Mouse (Mus musculus) embryonic facial prominence, embryonic 12.5 days (tissue): Measurements from ENCODE around the gene Rnf208. TPM values are rescaled to one million over a fixed set of nuclear protein-coding genes. Genes with fewer than 3 reads are reported as not detected.

ENCODE experiments used
- ATAC-seq: fragments of 200-750 bp; cut with Nextera tagmentation; 2 replicates; pipeline ENCODE4 v1.8.0; 2017; ENCODE audit not compliant: insufficient number of reproducible peaks, insufficient read depth, low FRiP score, low TSS enrichment
- H3K27ac ChIP-seq: fragments of 300-500 bp; sonication (generic); 2 replicates; pipeline ENCODE4 v1.5.1; 2016; ENCODE audit warnings: mild to moderate bottlenecking
- H3K27me3 ChIP-seq: fragments of 300-500 bp; sonication (generic); 2 replicates; pipeline ENCODE4 v1.6.1; 2016; ENCODE audit warnings: mild to moderate bottlenecking, moderate library complexity
- H3K36me3 ChIP-seq: fragments of 300-500 bp; sonication (generic); 2 replicates; pipeline ENCODE4 v1.6.1; 2016; ENCODE audit warnings: mild to moderate bottlenecking
- H3K4me1 ChIP-seq: fragments of 300-500 bp; sonication (generic); 2 replicates; pipeline ENCODE4 v1.6.1; 2016
- H3K4me2 ChIP-seq: fragments of 300-500 bp; sonication (generic); replicated peaks from 2 replicates; pipeline ENCODE4 v1.6.1; 2016; ENCODE audit warnings: mild to moderate bottlenecking, moderate library complexity
- H3K4me3 ChIP-seq: fragments of 300-500 bp; sonication (generic); 2 replicates; pipeline ENCODE4 v1.5.1; 2016; ENCODE audit warnings: mild to moderate bottlenecking
- H3K9ac ChIP-seq: fragments of 300-500 bp; sonication (generic); 2 replicates; pipeline ENCODE4 v1.6.1; 2016; ENCODE audit warnings: mild to moderate bottlenecking, moderate library complexity
- H3K9me3 ChIP-seq: fragments of 300-500 bp; sonication (generic); 2 replicates; pipeline ENCODE4 v1.6.1; 2016; ENCODE audit warnings: mild to moderate bottlenecking, moderate library complexity
- WGBS: fragments of 180-500 bp; shearing (Covaris S2); methylation state at CpG from one replicate; pipeline ENCODE4 v1.1.7; 2016; 5-methylcytosine and 5-hydroxymethylcytosine counted together
- polyA plus RNA-seq: library from polyadenylated mRNA; unstranded; fragments of >200 nt; fragmentation: Nextera tagmentation; extraction: Ambion mirVana; gene quantifications from 2 replicates; pipeline ENCODE4 v1.2.1, GENCODE M21; 2016

Rnf208 gene
- polyA plus RNA-seq, 1 experiment from 2014 or later = 9.4 TPM

GRCm38 (mm10) chr2:25207593-25207992 is 34.5 kb upstream of the Rnf208 start:
- Histone ChIP-seq H3K9ac (no peak overlapping the region), H3K27me3 (no peaks in the 10 kb centered on the region), H3K4me1 (peaks cover 11% of the 10 kb centered on the region), H3K36me3 (peaks cover 52% of the 10 kb centered on the region), H3K4me2 (no peak overlapping the region), H3K9me3 (no peaks in the 10 kb centered on the region), H3K4me3 (no peak overlapping the region), H3K27ac (no peak overlapping the region)
- ATAC-seq = no peak
- 74% methylated on average over 1 of the region's 1 CpGs for WGBS

GRCm38 (mm10) chr2:25210686-25211085 is 31.4 kb upstream of the Rnf208 start:
- Histone ChIP-seq H3K4me1 (peaks cover 11% of the 10 kb centered on the region), H3K4me3 (peak overlapping the region; percentile 86), H3K4me2 (peak overlapping the region; percentile 92), H3K9me3 (no peaks in the 10 kb centered on the region), H3K27me3 (no peaks in the 10 kb centered on the region), H3K9ac (peak overlapping the region; percentile 85), H3K27ac (peak overlapping the region; percentile 87), H3K36me3 (peaks cover 23% of the 10 kb centered on the region)
- under 1% methylated on average over 24 of the region's 24 CpGs for WGBS
- peak; percentile 17; the same call in 1 of the 2 replicates for ATAC-seq

- Histone ChIP-seq H3K4me2 (peak within 1 kb of the TSS; percentile 92), H3K27ac (peak within 1 kb of the TSS; percentile 87), H3K9me3 (no peaks in the 10 kb centered on the region), H3K9ac (peak within 1 kb of the TSS; percentile 85), H3K4me3 (peak within 1 kb of the TSS; percentile 86), H3K36me3 (peaks cover 18% of the 10 kb centered on the region), H3K27me3 (no peaks in the 10 kb centered on the region), H3K4me1 (peaks cover 11% of the 10 kb centered on the region)
- WGBS = under 1% methylated on average over 44 of the region's 44 CpGs
- peak; percentile 81 for ATAC-seq
Measured at GRCm38 (mm10) chr2:25211121-25211670, 30.9 kb upstream of the Rnf208 start, which contains the start of gene Nelfb. Gene Nelfb (minus strand): TSS chr2:25211489.

- no peak overlapping the region for H3K27ac ChIP-seq
- peaks cover 11% of the 10 kb centered on the region for H3K4me1 ChIP-seq
- no peaks in the 10 kb centered on the region for H3K36me3 ChIP-seq
- no peak for ATAC-seq
- H3K9me3 ChIP-seq = no peaks in the 10 kb centered on the region
- no peaks in the 10 kb centered on the region for H3K27me3 ChIP-seq
- 59% methylated on average over 23 of the region's 23 CpGs for WGBS
- H3K9ac ChIP-seq = no peak overlapping the region
- no peak overlapping the region for H3K4me2 ChIP-seq
- H3K4me3 ChIP-seq = no peak overlapping the region
Measured at GRCm38 (mm10) chr2:25213266-25213865, 28.7 kb upstream of the Rnf208 start.

- Histone ChIP-seq H3K4me3 (no peak within 1 kb of the TSS), H3K4me2 (no peak within 1 kb of the TSS), H3K4me1 (peaks cover 11% of the 10 kb centered on the region), H3K9me3 (no peaks in the 10 kb centered on the region), H3K36me3 (no peaks in the 10 kb centered on the region), H3K27ac (no peak within 1 kb of the TSS), H3K9ac (no peak within 1 kb of the TSS), H3K27me3 (no peaks in the 10 kb centered on the region)
- no peak for ATAC-seq
- 76% methylated on average over 3 of the region's 3 CpGs for WGBS
Measured at GRCm38 (mm10) chr2:25214444-25214843, 27.6 kb upstream of the Rnf208 start, which contains the start of gene Stpg3. Gene Stpg3 (minus strand): TSS chr2:25214637.

GRCm38 (mm10) chr2:25217666-25218065 is 24.4 kb upstream of the Rnf208 start:
- Histone ChIP-seq H3K9me3 (no peaks in the 10 kb centered on the region), H3K4me3 (no peak overlapping the region), H3K36me3 (peaks cover 10% of the 10 kb centered on the region; the same call in 1 of the 2 replicates), H3K27me3 (no peaks in the 10 kb centered on the region), H3K9ac (no peak overlapping the region), H3K4me2 (no peak overlapping the region), H3K4me1 (no peaks in the 10 kb centered on the region), H3K27ac (no peak overlapping the region)
- ATAC-seq = no peak
- 59% methylated on average over 2 of the region's 2 CpGs for WGBS

GRCm38 (mm10) chr2:25218445-25218844 is 23.6 kb upstream of the Rnf208 start, which contains the start of gene Fam166a:
Gene Fam166a (plus strand): TSS chr2:25218745.
- Histone ChIP-seq H3K27ac (no peak within 1 kb of the TSS), H3K9ac (no peak within 1 kb of the TSS), H3K36me3 (peaks cover 10% of the 10 kb centered on the region; the same call in 1 of the 2 replicates), H3K4me1 (peaks cover 4% of the 10 kb centered on the region), H3K4me3 (no peak within 1 kb of the TSS), H3K27me3 (no peaks in the 10 kb centered on the region), H3K9me3 (no peaks in the 10 kb centered on the region), H3K4me2 (no peak within 1 kb of the TSS)
- no peak for ATAC-seq

GRCm38 (mm10) chr2:25221331-25221772 is 20.7 kb upstream of the Rnf208 start:
- no peaks in the 10 kb centered on the region for H3K9me3 ChIP-seq
- no peak overlapping the region for H3K4me3 ChIP-seq
- peaks cover 10% of the 10 kb centered on the region; the same call in 1 of the 2 replicates for H3K36me3 ChIP-seq
- 69% methylated on average over 5 of the region's 5 CpGs for WGBS
- H3K4me1 ChIP-seq = peaks cover 11% of the 10 kb centered on the region
- no peak for ATAC-seq
- H3K27me3 ChIP-seq = no peaks in the 10 kb centered on the region
- H3K9ac ChIP-seq = no peak overlapping the region
- H3K4me2 ChIP-seq = no peak overlapping the region
- H3K27ac ChIP-seq = no peak overlapping the region

GRCm38 (mm10) chr2:25223681-25224491 is 18.2 kb upstream of the Rnf208 start:
- WGBS = under 1% methylated on average over 53 of the region's 53 CpGs
- H3K9me3 ChIP-seq = no peaks in the 10 kb centered on the region
- H3K4me1 ChIP-seq = peaks cover 11% of the 10 kb centered on the region
- H3K36me3 ChIP-seq = peaks cover 10% of the 10 kb centered on the region; the same call in 1 of the 2 replicates
- ATAC-seq = peak; percentile 8
- H3K4me3 ChIP-seq = peak overlapping the region; percentile 65
- no peaks in the 10 kb centered on the region for H3K27me3 ChIP-seq
- H3K9ac ChIP-seq = peak overlapping the region; percentile 73
- peak overlapping the region; percentile 77 for H3K27ac ChIP-seq
- peak overlapping the region; percentile 78 for H3K4me2 ChIP-seq

GRCm38 (mm10) chr2:25224492-25224765 is 17.6 kb upstream of the Rnf208 start, which contains the start of gene Tubb4b:
Gene Tubb4b (minus strand): TSS chr2:25224702.
- peak within 1 kb of the TSS; percentile 96 for H3K27ac ChIP-seq
- ATAC-seq = no peak
- peak within 1 kb of the TSS; percentile 73 for H3K9ac ChIP-seq
- no peaks in the 10 kb centered on the region for H3K9me3 ChIP-seq
- H3K4me3 ChIP-seq = peak within 1 kb of the TSS; percentile 65
- H3K36me3 ChIP-seq = peaks cover 10% of the 10 kb centered on the region; the same call in 1 of the 2 replicates
- WGBS = 0% methylated on average over 17 of the region's 17 CpGs
- no peaks in the 10 kb centered on the region; the same call in 1 of the 2 replicates for H3K27me3 ChIP-seq
- H3K4me1 ChIP-seq = peaks cover 11% of the 10 kb centered on the region
- H3K4me2 ChIP-seq = peak within 1 kb of the TSS; percentile 78

- H3K4me2 ChIP-seq = peak overlapping the region; percentile 45
- peaks cover 10% of the 10 kb centered on the region; the same call in 1 of the 2 replicates for H3K36me3 ChIP-seq
- H3K4me1 ChIP-seq = peaks cover 11% of the 10 kb centered on the region
- peak; percentile 98 for ATAC-seq
- H3K4me3 ChIP-seq = peak overlapping the region; percentile 65
- peak overlapping the region; percentile 53 for H3K9ac ChIP-seq
- WGBS = 2% methylated on average over 38 of the region's 41 CpGs
- no peaks in the 10 kb centered on the region for H3K9me3 ChIP-seq
- H3K27ac ChIP-seq = peak overlapping the region; percentile 96
- H3K27me3 ChIP-seq = no peaks in the 10 kb centered on the region; the same call in 1 of the 2 replicates
Measured at GRCm38 (mm10) chr2:25224766-25225752, 17.0 kb upstream of the Rnf208 start.
